In the genomic region with DNA sequence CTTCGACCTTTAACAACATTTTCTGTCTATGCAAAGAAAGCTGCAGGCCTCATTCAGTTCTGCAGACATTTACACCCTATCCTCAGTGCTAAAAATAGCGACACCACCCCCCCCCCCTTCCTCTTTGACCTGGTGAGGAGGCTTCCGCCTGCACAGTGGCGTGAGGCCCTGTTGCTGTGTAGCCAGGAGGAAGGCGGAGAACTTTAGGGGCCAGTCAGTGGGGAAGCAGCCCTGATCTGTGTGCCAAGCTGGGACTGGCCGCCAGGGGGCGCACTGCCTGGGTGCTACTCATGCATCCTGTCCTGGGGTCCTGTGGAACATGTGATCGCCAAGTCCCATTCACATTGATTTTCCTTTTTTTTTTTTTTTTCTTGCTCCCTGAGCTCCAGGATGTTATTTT, we compare ENCODE assay signal across 8 mouse cellular contexts. TPM values are rescaled to one million over a fixed set of nuclear protein-coding genes. Genes with fewer than 3 reads are reported as not detected.
DNase-seq lines count a peak whose midpoint lies in the region; ATAC-seq and TF ChIP-seq lines count a peak whose summit lies in the region.

No protein-coding gene starts in this region.

- H3K27me3 ChIP-seq in embryonic facial prominence, embryonic 13.5 days, result no peaks in the 10 kb centered on the region
- H3K27me3 ChIP-seq in kidney, embryonic 14.5 days (ENCODE audit: control insufficient read depth, insufficient read depth, low read length), result no peaks in the 10 kb centered on the region
- H3K27me3 ChIP-seq in limb, embryonic 15.5 days, result no peaks in the 10 kb centered on the region
- no peaks in the 10 kb centered on the region for H3K27me3 ChIP-seq in midbrain, postnatal 0 days (ENCODE audit: insufficient read depth, low read length)

- H3K9me3 ChIP-seq in embryonic facial prominence, embryonic 13.5 days, result no peaks in the 10 kb centered on the region
- H3K9me3 ChIP-seq in kidney, embryonic 14.5 days (ENCODE audit: control insufficient read depth, low read length), result no peaks in the 10 kb centered on the region
- H3K9me3 ChIP-seq in limb, embryonic 15.5 days, result no peaks in the 10 kb centered on the region
- H3K9me3 ChIP-seq in midbrain, postnatal 0 days (ENCODE audit: low read length), result no peaks in the 10 kb centered on the region

- H3K4me1 ChIP-seq in embryonic facial prominence, embryonic 13.5 days, result peaks cover 36% of the 10 kb centered on the region
- peaks cover 52% of the 10 kb centered on the region for H3K4me1 ChIP-seq in kidney, embryonic 14.5 days (ENCODE audit: control insufficient read depth, insufficient read depth, low read length)
- peaks cover 47% of the 10 kb centered on the region for H3K4me1 ChIP-seq in limb, embryonic 15.5 days
- peaks cover 38% of the 10 kb centered on the region for H3K4me1 ChIP-seq in midbrain, postnatal 0 days (ENCODE audit: insufficient read depth, low read length)

- peak; percentile 83 for DNase-seq in 3T3-L1 (ENCODE audit: low read depth, low spot score)
- peak; percentile 91 to 96 for DNase-seq in adrenal gland, postnatal 36 days
- peak; percentile 94 for DNase-seq in heart, adult 9 months (ENCODE audit: low spot score in 2 of 2)
- peak; percentile 78 for DNase-seq in midbrain, postnatal 0 days (ENCODE audit: low spot score)
- DNase-seq in spleen, postnatal 14 days (ENCODE audit: low spot score in 2 of 2), result peak; percentile 79 to 89

- TF ChIP-seq CTCF in midbrain, postnatal 0 days (IDR thresholded peaks at IDR 0.05), result peak; percentile 91

- ATAC-seq in embryonic facial prominence, embryonic 13.5 days (ENCODE audit: insufficient number of reproducible peaks, insufficient read depth, low FRiP score, low TSS enrichment, low read depth), result peak; percentile 74; the same call in 1 of the 2 replicates
- ATAC-seq in kidney, embryonic 14.5 days (ENCODE audit: low FRiP score, low TSS enrichment), result peak; percentile 88
- peak; percentile 80 for ATAC-seq in limb, embryonic 15.5 days (ENCODE audit: insufficient number of reproducible peaks, low FRiP score, low TSS enrichment, low read depth)
- peak; percentile 77 for ATAC-seq in midbrain, postnatal 0 days (ENCODE audit: low FRiP score)

- H3K27ac ChIP-seq in embryonic facial prominence, embryonic 13.5 days, result peak overlapping the region; percentile 84
- peak overlapping the region; percentile 87 for H3K27ac ChIP-seq in kidney, embryonic 14.5 days (ENCODE audit: low read depth, low read length)
- peak overlapping the region; percentile 88 for H3K27ac ChIP-seq in limb, embryonic 15.5 days
- peak overlapping the region; percentile 83 for H3K27ac ChIP-seq in midbrain, postnatal 0 days (ENCODE audit: low read depth, low read length)

- peaks cover under 1% of the 10 kb centered on the region; the same call in 1 of the 2 replicates for H3K36me3 ChIP-seq in embryonic facial prominence, embryonic 13.5 days
- no peaks in the 10 kb centered on the region for H3K36me3 ChIP-seq in kidney, embryonic 14.5 days (ENCODE audit: control insufficient read depth, insufficient read depth, low read length)
- no peaks in the 10 kb centered on the region for H3K36me3 ChIP-seq in limb, embryonic 15.5 days
- H3K36me3 ChIP-seq in midbrain, postnatal 0 days (ENCODE audit: insufficient read depth, low read length), result no peaks in the 10 kb centered on the region

- WGBS in embryonic facial prominence, embryonic 13.5 days, result 7% methylated on average over 8 of the region's 8 CpGs
- WGBS in kidney, embryonic 14.5 days, result 12% methylated on average over 8 of the region's 8 CpGs
- WGBS in limb, embryonic 15.5 days, result 7% methylated on average over 7 of the region's 8 CpGs
- WGBS in midbrain, postnatal 0 days, result 12% methylated on average over 8 of the region's 8 CpGs

- no peak overlapping the region for H3K4me3 ChIP-seq in embryonic facial prominence, embryonic 13.5 days
- H3K4me3 ChIP-seq in kidney, embryonic 14.5 days (ENCODE audit: low read length), result no peak overlapping the region
- H3K4me3 ChIP-seq in limb, embryonic 15.5 days, result no peak overlapping the region
- H3K4me3 ChIP-seq in midbrain, postnatal 0 days (ENCODE audit: low read depth, low read length), result no peak overlapping the region

- H3K9ac ChIP-seq in embryonic facial prominence, embryonic 13.5 days, result 0 out of 2 replicates have a peak overlapping the region, but pooled peaks have one; percentile 36
- H3K9ac ChIP-seq in kidney, embryonic 14.5 days (ENCODE audit: low read depth, low read length), result 0 out of 2 replicates have a peak overlapping the region, but pooled peaks have one; percentile 28
- H3K9ac ChIP-seq in limb, embryonic 15.5 days, result no peak overlapping the region
- H3K9ac ChIP-seq in midbrain, postnatal 0 days (replicated peaks; ENCODE audit: low read length, poor library complexity, severe bottlenecking), result 0 out of 2 replicates have a peak overlapping the region, but pooled peaks have one; percentile 29

- H3K4me2 ChIP-seq in embryonic facial prominence, embryonic 13.5 days, result peak overlapping the region; percentile 24
- no peak overlapping the region for H3K4me2 ChIP-seq in kidney, embryonic 14.5 days (replicated peaks; ENCODE audit: low read depth, low read length)
- H3K4me2 ChIP-seq in limb, embryonic 15.5 days, result peak overlapping the region; percentile 19; the same call in 1 of the 2 replicates
- no peak overlapping the region for H3K4me2 ChIP-seq in midbrain, postnatal 0 days (ENCODE audit: low read depth, low read length, poor library complexity, severe bottlenecking)

RNA-seq across cellular contexts. Expression of a gene that starts 24.3 kb away (rescaled TPM):
- 10 to 100 TPM; 51.6 to 52.4 TPM for total RNA-seq in adrenal gland, postnatal 36 days (2021)
- polyA plus RNA-seq in embryonic facial prominence, embryonic 13.5 days (2015; fragmentation: Nextera tagmentation; extraction: Ambion mirVana), result 168 and 180 TPM in 2 replicates
- polyA plus RNA-seq in kidney, embryonic 14.5 days (2014; fragmentation: Nextera tagmentation; extraction: Ambion mirVana), result 59.9 and 87.9 TPM in 2 replicates
- 133 and 142 TPM in 2 replicates for polyA plus RNA-seq in limb, embryonic 15.5 days (2015; fragmentation: Nextera tagmentation; extraction: Ambion mirVana)
- total RNA-seq in midbrain, postnatal 0 days (2014; rRNA removed), result 88.5 and 101 TPM in 2 replicates
- 106 and 130 TPM in 2 replicates for polyA plus RNA-seq in midbrain, postnatal 0 days (2015; fragmentation: Nextera tagmentation; extraction: Ambion mirVana)

Comparison
In these comparisons a context has a peak if more than half of its experiments do, and no peak if none do; other contexts are left out.
1. H3K4me2 ChIP-seq: peak in embryonic facial prominence, embryonic 13.5 days (single experiment) and limb, embryonic 15.5 days (single experiment); none in kidney, embryonic 14.5 days (single experiment) and midbrain, postnatal 0 days (single experiment).
2. Peak in every context shown above with its lines, with median percentiles within 50 percentile points of each other: DNase-seq, ATAC-seq and H3K27ac ChIP-seq.